Mouse (Mus musculus): ENCODE results near the gene Cpeb3. TPM values are rescaled to one million over a fixed set of nuclear protein-coding genes. Genes with fewer than 3 reads are reported as not detected.

The Cpeb3 gene
- polyA plus RNA-seq, 1 experiment: 4.1 TPM

GRCm38 (mm10) chr19:37022146-37022545, 186.3 kb downstream of the Cpeb3 start:
- TF ChIP-seq POLR2A (IDR thresholded peaks at IDR 0.05; ENCODE audit: low read depth, low read length): no peak
- TF ChIP-seq CTCF (IDR thresholded peaks at IDR 0.05; ENCODE audit: extremely low read depth, insufficient read depth, insufficient read length, insufficient replicate concordance): no peak
- Histone ChIP-seq H3K27me3 (ENCODE audit: control insufficient read depth, insufficient read depth, low read length) (no peaks in the 10 kb centered on the region), H3K36me3 (ENCODE audit: control insufficient read depth, insufficient read depth, low read length) (no peaks in the 10 kb centered on the region), H3K27ac (ENCODE audit: insufficient read depth, low read length) (no peak overlapping the region), H3K4me1 (ENCODE audit: control insufficient read depth, insufficient read depth, insufficient read length) (peaks cover 3% of the 10 kb centered on the region; the same call in 1 of the 2 replicates), H3K4me3 (ENCODE audit: extremely low read depth, insufficient read depth, insufficient read length) (no peak overlapping the region)
- WGBS: 89% methylated on average over 5 of the region's 5 CpGs
- DNase-seq (ENCODE audit: low read depth in 1 of 2, low spot score in 2 of 2): no peak

- 87% methylated on average over 11 of the region's 11 CpGs for WGBS
- DNase-seq (ENCODE audit: low read depth in 1 of 2, low spot score in 2 of 2): no peak
- Histone ChIP-seq H3K27ac (ENCODE audit: insufficient read depth, low read length) (no peak overlapping the region), H3K4me1 (ENCODE audit: control insufficient read depth, insufficient read depth, insufficient read length) (peaks cover 3% of the 10 kb centered on the region; the same call in 1 of the 2 replicates), H3K27me3 (ENCODE audit: control insufficient read depth, insufficient read depth, low read length) (no peaks in the 10 kb centered on the region), H3K36me3 (ENCODE audit: control insufficient read depth, insufficient read depth, low read length) (no peaks in the 10 kb centered on the region), H3K4me3 (ENCODE audit: extremely low read depth, insufficient read depth, insufficient read length) (no peak overlapping the region)
- no peak for TF ChIP-seq CTCF (IDR thresholded peaks at IDR 0.05; ENCODE audit: extremely low read depth, insufficient read depth, insufficient read length, insufficient replicate concordance)
- TF ChIP-seq POLR2A (IDR thresholded peaks at IDR 0.05; ENCODE audit: low read depth, low read length): no peak
Measured at GRCm38 (mm10) chr19:37020951-37021350, 187.4 kb downstream of the Cpeb3 start.

- TF ChIP-seq CTCF (IDR thresholded peaks at IDR 0.05; ENCODE audit: extremely low read depth, insufficient read depth, insufficient read length, insufficient replicate concordance): no peak
- no peak overlapping the region for H3K4me3 ChIP-seq (ENCODE audit: extremely low read depth, insufficient read depth, insufficient read length)
- 70% methylated on average over 5 of the region's 5 CpGs for WGBS
- H3K27ac ChIP-seq (ENCODE audit: insufficient read depth, low read length): no peak overlapping the region
- no peaks in the 10 kb centered on the region for H3K27me3 ChIP-seq (ENCODE audit: control insufficient read depth, insufficient read depth, low read length)
- H3K36me3 ChIP-seq (ENCODE audit: control insufficient read depth, insufficient read depth, low read length): no peaks in the 10 kb centered on the region
- no peak for DNase-seq (ENCODE audit: low read depth in 1 of 2, low spot score in 2 of 2)
- H3K4me1 ChIP-seq (ENCODE audit: control insufficient read depth, insufficient read depth, insufficient read length): peaks cover 3% of the 10 kb centered on the region; the same call in 1 of the 2 replicates
Measured at GRCm38 (mm10) chr19:37020531-37020930, 187.9 kb downstream of the Cpeb3 start.

- peaks cover 3% of the 10 kb centered on the region; the same call in 1 of the 2 replicates for H3K4me1 ChIP-seq (ENCODE audit: control insufficient read depth, insufficient read depth, insufficient read length)
- TF ChIP-seq CTCF (IDR thresholded peaks at IDR 0.05; ENCODE audit: extremely low read depth, insufficient read depth, insufficient read length, insufficient replicate concordance) (no peak), POLR2A (IDR thresholded peaks at IDR 0.05; ENCODE audit: low read depth, low read length) (no peak)
- no peaks in the 10 kb centered on the region for H3K36me3 ChIP-seq (ENCODE audit: control insufficient read depth, insufficient read depth, low read length)
- 74% methylated on average over 5 of the region's 5 CpGs for WGBS
- H3K4me3 ChIP-seq (ENCODE audit: extremely low read depth, insufficient read depth, insufficient read length): peak overlapping the region; percentile 41; the same call in 1 of the 2 replicates
- DNase-seq (ENCODE audit: low read depth in 1 of 2, low spot score in 2 of 2): no peak
- H3K27ac ChIP-seq (ENCODE audit: insufficient read depth, low read length): no peak overlapping the region
- H3K27me3 ChIP-seq (ENCODE audit: control insufficient read depth, insufficient read depth, low read length): no peaks in the 10 kb centered on the region
Measured at GRCm38 (mm10) chr19:37018931-37019330, 189.5 kb downstream of the Cpeb3 start.

- peaks cover 3% of the 10 kb centered on the region; the same call in 1 of the 2 replicates for H3K4me1 ChIP-seq (ENCODE audit: control insufficient read depth, insufficient read depth, insufficient read length)
- no peak overlapping the region for H3K27ac ChIP-seq (ENCODE audit: insufficient read depth, low read length)
- no peak for TF ChIP-seq CTCF (IDR thresholded peaks at IDR 0.05; ENCODE audit: extremely low read depth, insufficient read depth, insufficient read length, insufficient replicate concordance)
- no peak for TF ChIP-seq POLR2A (IDR thresholded peaks at IDR 0.05; ENCODE audit: low read depth, low read length)
- no peaks in the 10 kb centered on the region for H3K27me3 ChIP-seq (ENCODE audit: control insufficient read depth, insufficient read depth, low read length)
- 20% methylated on average over 26 of the region's 26 CpGs for WGBS
- H3K36me3 ChIP-seq (ENCODE audit: control insufficient read depth, insufficient read depth, low read length): no peaks in the 10 kb centered on the region
- DNase-seq (ENCODE audit: low read depth in 1 of 2, low spot score in 2 of 2): peak; percentile 21 to 32
- H3K4me3 ChIP-seq (ENCODE audit: extremely low read depth, insufficient read depth, insufficient read length): peak overlapping the region; percentile 41; the same call in 1 of the 2 replicates
Measured at GRCm38 (mm10) chr19:37018411-37018810, 190.0 kb downstream of the Cpeb3 start.

GRCm38 (mm10) chr19:37016890-37017289, 191.5 kb downstream of the Cpeb3 start:
- Histone ChIP-seq H3K27me3 (ENCODE audit: control insufficient read depth, insufficient read depth, low read length) (no peaks in the 10 kb centered on the region), H3K4me1 (ENCODE audit: control insufficient read depth, insufficient read depth, insufficient read length) (peaks cover 3% of the 10 kb centered on the region; the same call in 1 of the 2 replicates), H3K27ac (ENCODE audit: insufficient read depth, low read length) (no peak overlapping the region), H3K4me3 (ENCODE audit: extremely low read depth, insufficient read depth, insufficient read length) (no peak overlapping the region), H3K36me3 (ENCODE audit: control insufficient read depth, insufficient read depth, low read length) (peaks cover 6% of the 10 kb centered on the region)
- no peak for DNase-seq (ENCODE audit: low read depth in 1 of 2, low spot score in 2 of 2)
- WGBS: 96% methylated on average over 6 of the region's 6 CpGs
- TF ChIP-seq CTCF (IDR thresholded peaks at IDR 0.05; ENCODE audit: extremely low read depth, insufficient read depth, insufficient read length, insufficient replicate concordance) (no peak), POLR2A (IDR thresholded peaks at IDR 0.05; ENCODE audit: low read depth, low read length) (no peak)

- Histone ChIP-seq H3K27ac (ENCODE audit: insufficient read depth, low read length) (no peak overlapping the region), H3K4me1 (ENCODE audit: control insufficient read depth, insufficient read depth, insufficient read length) (peaks cover 3% of the 10 kb centered on the region; the same call in 1 of the 2 replicates), H3K36me3 (ENCODE audit: control insufficient read depth, insufficient read depth, low read length) (peaks cover 26% of the 10 kb centered on the region), H3K4me3 (ENCODE audit: extremely low read depth, insufficient read depth, insufficient read length) (no peak overlapping the region), H3K27me3 (ENCODE audit: control insufficient read depth, insufficient read depth, low read length) (no peaks in the 10 kb centered on the region)
- no peak for DNase-seq (ENCODE audit: low read depth in 1 of 2, low spot score in 2 of 2)
- TF ChIP-seq CTCF (IDR thresholded peaks at IDR 0.05; ENCODE audit: extremely low read depth, insufficient read depth, insufficient read length, insufficient replicate concordance) (no peak), POLR2A (IDR thresholded peaks at IDR 0.05; ENCODE audit: low read depth, low read length) (no peak)
- 93% methylated on average over 8 of the region's 8 CpGs for WGBS
Measured at GRCm38 (mm10) chr19:37014173-37014939, 194.0 kb downstream of the Cpeb3 start.

Measured in spleen, adult 2 months (tissue).